Mouse (Mus musculus) embryonic fibroblast, embryonic 13.5 days (primary cell): ENCODE results near the gene Rack1.

Source experiments
- CTCF ChIP-seq: IDR thresholded peaks from 2 replicates; pipeline ENCODE4 v1.5.1; 2011; ENCODE audit warnings: mild to moderate bottlenecking, control low read depth, low read length, moderate library complexity, borderline replicate concordance; ENCODE audit not compliant: insufficient read depth
- POLR2A ChIP-seq: IDR thresholded peaks from 2 replicates; pipeline ENCODE4 v1.6.1; 2011; ENCODE audit warnings: low read depth, mild to moderate bottlenecking, control low read depth, low read length, moderate library complexity

GRCm38 (mm10) chr11:48815851-48816250, 15.7 kb downstream of the Rack1 start:
- TF ChIP-seq POLR2A (no peak), CTCF (no peak)
